Mouse (Mus musculus) spleen, adult 18-20 months (tissue): ENCODE measurements around the gene Ap4e1.

Experiments
- DNase-seq, 2 experiments: peaks; one replicate each; pipeline ENCODE4 v3.0.0; 2022; ENCODE audit warnings: mixed read lengths in 2 of 2

Gene Ap4e1

DNA sequence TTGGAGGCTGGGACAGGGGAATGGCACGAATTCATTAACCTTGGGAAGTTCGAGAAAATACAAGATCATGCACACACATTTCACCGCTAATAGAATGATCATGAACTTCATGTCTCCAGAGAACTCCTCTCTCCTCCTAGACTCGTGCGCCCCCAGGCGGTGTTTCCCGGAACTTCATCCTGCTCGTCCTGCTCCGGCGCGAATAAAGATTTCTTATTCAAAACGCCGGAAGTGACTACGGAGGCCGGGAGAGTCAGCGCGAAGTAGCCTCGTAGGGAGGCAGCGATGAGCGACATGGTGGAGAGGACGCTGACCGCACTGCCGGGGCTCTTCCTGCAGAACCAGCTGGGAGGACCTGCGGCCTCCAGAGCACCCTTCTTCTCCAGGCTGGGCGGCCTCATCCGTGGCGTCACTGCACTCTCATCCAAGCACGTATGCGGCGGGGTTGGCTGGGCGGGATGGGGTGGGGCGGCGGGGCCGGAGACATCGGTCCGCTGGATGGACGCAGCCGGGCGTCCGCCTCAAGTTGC, at the start of gene Ap4e1:
Gene Ap4e1, plus strand, starts transcription at position 249 of the 530 bp plus-strand sequence.
- peak; percentile 90 to 99 for DNase-seq

- no peak for DNase-seq
These were observed 46.8 kb upstream of the Ap4e1 start for GRCm38 (mm10) chr2:126961696-126962095.

GRCm38 (mm10) chr2:126977428-126977827, 31.1 kb upstream of the Ap4e1 start:
- no peak for DNase-seq

- DNase-seq, result no peak
These were observed 25.3 kb upstream of the Ap4e1 start for GRCm38 (mm10) chr2:126983221-126983620.

DNA sequence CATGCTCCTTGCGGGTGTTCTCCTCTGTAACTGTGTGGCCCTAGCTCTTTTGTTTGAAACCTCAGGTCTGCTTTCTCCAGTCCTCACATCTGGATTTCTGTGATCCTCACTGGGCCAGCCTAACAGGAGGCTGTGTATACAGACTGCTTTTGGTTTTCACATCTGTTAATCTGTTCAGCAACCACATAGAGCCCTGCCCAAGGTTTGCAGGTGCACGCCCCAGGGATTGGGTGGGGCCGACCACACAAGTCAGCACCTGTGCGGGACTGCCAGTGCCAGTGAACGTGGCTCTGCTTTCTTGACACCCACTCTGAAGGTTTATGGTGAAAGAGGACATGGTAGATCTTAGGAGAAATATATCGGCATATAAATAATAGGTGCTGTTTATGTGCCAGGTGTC, 18.6 kb upstream of the Ap4e1 start:
- no peak for DNase-seq

GRCm38 (mm10) chr2:126992742-126993141, 15.8 kb upstream of the Ap4e1 start:
- no peak for DNase-seq

GRCm38 (mm10) chr2:126994384-126995166, 13.9 kb upstream of the Ap4e1 start:
- no peak for DNase-seq

DNA sequence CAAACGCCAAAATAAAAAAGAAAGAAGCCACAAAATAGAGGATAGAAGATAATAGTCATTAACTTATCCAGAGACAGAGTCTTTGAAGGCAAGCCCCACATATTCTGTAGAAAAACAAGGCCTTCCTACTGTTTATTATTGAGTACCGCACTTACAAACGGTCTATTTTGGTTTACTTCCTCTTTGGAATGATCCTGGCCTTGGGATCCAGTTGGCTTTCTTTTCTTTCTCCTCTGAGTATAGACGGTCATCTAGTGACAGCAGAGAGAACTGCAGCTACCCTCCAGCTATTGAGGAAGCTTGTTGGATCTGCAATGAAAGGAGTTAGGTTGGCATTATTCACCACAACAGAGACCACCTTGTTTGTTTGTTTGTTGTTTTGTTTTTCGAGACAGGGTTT, 11.8 kb upstream of the Ap4e1 start:
- DNase-seq, result peak in 1 of 2 experiments; percentile 9

DNA sequence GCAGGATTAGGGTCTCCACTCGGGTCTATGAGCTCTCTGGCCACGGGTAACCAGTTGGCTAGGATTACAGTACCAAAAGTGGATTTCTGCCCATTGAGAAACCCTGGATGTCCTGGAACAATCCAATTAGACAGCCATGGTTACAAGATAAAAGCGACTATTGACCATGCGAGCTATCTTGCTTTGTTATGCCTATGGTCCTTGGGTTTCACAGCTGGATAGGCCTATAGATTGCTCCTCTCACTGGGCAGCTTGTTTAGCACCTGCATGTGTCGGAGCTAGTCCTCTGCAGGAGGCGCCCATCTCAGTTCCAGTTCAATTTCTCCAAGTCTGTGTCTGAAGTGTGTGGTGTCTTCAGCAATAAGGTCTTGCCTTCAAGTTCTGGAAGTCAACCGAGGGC, 10.3 kb upstream of the Ap4e1 start:
- DNase-seq, result no peak

DNA sequence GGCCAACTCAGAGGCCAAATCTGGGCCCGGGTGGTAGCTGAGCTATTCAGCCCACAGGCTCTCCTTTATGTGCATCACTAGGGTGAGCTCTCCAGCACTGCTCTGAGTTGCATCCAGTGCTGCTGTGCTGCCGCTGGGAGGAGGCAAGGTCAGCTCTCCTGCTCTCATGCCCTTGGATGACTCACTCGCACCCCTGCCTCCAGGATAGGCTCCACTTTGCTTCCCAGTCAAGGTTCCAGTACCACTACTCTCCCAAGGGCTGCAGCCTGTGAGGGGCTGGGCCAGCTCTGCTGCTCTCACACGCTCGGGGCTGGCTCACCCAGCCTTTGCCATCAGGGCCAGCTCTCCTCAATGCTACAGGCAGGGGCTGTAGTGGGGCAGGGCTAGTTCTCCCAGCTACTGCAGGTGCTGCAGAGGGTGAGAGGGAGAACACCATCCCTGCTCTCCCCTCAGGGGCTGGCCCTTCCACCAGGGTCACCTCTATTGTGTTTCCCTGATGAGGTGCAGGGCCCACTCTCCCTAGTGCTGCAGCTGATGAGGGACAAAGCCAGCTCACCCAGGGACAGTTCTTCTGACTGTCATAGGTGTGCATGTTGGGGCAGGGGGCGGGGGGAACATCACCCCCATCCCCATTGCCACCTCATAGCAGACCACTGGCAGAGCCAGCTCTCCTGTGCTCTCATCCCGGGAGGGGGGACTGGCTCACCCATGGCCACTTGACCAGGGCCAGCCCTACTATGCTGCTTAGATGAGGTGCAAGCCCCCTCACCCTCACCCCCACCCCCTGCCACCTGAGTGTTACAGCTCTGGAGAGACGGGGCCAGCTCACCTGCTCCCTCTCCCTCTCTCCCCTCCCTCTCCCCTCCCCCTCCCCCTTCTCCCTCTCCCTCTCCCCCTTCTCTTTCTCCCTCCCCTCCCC, 7.9 kb upstream of the Ap4e1 start:
- DNase-seq, result no peak

DNA sequence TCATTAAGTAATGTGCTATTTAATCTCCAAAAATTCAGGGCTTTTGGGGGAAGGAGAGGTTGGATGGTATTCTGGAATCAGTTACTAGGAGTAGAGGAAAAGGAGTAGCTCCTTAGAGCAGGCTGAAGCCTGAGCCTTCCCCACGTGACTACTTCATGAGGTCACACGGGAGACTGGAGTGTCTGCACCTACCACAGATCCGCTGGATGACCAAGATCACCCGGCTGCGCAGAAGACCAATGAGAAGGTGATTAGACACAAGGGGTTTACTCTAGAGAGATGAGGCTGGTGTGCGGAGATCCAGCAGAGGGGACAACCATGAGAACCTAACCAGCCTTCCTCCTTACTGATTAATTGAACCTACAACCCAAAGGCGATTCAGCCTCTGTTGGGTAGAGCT, 4.5 kb upstream of the Ap4e1 start:
- no peak for DNase-seq

- DNase-seq, result peak in 1 of 2 experiments; percentile 62
These were observed 1.7 kb upstream of the Ap4e1 start for GRCm38 (mm10) chr2:127006634-127007370.

DNA sequence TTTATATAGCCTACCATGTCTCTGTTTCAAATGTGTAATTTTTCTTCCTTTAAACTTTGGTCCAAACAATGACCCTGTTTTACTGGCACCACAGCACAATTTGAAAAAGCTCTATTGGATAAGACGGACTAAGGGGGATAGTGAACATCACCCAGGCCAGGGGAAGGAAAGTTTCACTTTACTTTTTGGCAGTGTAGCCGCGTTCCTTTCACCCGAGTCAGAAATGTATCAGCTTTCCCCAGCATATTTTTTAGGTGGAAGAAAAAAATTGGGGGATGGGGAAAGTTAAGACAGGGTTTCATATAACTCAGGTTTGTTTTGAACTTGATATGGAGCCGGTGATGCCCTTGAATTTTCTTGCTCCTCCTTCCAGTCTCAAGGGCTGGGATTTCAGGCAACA, 1.0 kb upstream of the Ap4e1 start:
- no peak for DNase-seq

DNA sequence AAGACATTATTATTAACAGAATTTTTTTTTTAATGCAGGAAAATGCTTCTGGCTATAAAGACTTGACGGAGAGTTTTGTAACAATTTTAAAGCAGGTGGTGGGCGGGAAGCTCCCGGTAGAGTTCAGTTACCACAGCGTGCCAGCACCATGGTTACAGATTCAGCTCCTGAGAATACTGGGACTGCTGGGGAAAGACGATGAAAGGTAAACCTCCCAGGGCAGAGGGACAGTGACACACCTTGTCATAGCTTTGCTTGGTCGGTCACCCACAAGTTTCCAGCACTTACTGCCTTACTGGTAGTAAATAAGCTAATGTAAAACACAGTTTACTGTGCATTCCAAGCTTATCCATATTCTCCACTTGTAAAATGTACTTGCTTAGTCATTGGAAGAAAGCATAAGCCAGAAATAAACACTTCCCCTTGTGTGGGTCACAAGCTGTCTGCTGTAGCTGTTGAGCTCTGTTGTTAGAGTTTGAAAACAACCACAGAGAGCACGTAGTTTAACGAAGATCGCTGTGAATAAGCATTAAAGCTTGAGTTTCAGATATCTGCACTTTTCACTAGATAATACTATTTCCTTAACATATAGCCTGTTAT, 26.6 kb downstream of the Ap4e1 start:
- DNase-seq, result no peak

DNA sequence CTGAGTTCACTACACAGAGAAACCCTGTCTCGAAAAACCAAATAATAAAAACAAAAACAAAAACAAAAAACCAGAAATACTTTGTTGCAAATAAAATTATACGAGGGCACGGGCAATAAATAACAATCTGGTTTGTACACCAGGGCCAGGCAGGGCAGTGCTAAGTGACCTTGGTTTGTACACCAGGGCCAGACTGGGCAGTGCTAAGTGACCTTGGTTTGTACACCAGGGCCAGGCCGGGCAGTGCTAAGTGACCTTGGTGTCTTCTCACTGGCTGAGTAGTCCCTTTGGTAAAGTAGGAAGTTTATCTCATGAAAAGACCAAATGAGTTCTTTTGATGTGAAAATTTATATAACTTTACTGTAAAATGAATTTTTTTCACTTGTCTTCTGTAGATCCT, 28.8 kb downstream of the Ap4e1 start:
- DNase-seq, result no peak

DNA sequence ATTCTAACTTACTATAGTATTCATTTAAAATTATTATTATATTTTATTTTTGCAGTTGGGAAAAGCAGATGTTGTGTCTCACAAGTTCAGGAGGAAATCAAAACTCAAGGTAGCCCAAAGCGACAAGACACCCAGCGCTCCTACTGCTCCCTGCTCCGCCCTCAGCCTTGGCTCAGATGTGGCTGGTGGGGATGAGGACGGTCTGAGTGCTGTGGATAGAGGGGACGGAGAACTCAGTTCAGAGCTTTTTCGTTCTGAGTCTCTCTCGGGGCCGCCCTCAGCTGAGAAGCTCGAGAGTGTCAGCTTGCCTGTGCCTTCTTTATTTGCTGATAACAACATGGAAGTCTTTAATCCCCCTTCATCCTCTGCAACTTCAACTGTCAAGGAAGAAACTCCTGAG, 53.0 kb downstream of the Ap4e1 start:
- no peak for DNase-seq

DNA sequence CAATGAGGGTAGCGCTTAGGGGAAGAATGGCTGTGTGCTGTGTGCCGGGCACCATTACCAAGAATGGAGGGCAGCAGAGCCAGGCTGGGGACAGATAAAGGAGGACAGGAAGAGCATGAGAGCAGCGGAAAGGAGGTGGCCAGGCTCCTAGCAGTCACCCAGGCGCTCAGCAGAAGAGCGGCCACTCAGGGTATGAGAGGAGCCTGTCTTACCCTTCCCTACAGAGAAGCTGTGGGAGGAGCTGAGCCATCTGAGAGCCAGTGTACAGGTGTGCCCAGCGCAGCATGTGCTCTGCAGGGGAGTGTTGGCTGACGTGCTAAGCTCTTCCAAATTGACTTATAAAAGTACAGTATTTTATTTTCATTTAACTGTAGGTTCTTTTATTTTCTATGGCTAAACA, 60.3 kb downstream of the Ap4e1 start:
- no peak for DNase-seq

DNA sequence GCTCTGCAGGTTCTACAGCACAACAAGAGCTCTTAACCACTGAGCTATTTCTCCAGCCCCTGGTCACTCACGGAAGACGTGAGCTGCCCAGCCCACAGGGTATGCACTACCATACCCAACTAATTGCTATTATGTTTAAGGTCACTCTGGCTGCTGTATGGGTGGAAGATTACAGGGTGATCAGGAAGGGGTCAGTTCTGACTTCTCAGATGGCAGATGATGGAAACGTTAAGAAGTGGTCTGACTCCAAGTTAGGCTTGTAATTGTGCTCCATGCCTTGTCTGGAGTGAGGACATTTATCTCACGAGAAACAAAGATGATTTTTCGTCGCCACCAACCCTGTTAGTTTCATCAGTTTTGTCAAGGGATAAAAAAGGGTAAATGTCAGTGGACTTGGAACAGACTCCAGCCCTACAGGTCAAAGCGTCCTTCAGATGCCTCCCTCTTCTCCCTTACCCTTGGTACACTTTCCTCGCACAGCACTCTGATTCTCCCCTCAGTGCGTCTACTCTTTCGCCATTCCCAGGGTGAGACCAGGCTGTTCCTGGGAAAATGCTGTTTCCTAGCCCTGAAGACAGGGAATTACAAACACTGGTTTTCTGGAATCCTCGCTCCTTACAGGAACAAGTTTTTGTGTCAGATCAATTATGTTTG, 61.4 kb downstream of the Ap4e1 start:
- no peak for DNase-seq

GRCm38 (mm10) chr2:127070435-127070841, 61.9 kb downstream of the Ap4e1 start, which contains the start of gene Blvra:
Blvra (plus strand) TSS chr2:127070665.
- DNase-seq, result peak; percentile 77 to 81

DNA sequence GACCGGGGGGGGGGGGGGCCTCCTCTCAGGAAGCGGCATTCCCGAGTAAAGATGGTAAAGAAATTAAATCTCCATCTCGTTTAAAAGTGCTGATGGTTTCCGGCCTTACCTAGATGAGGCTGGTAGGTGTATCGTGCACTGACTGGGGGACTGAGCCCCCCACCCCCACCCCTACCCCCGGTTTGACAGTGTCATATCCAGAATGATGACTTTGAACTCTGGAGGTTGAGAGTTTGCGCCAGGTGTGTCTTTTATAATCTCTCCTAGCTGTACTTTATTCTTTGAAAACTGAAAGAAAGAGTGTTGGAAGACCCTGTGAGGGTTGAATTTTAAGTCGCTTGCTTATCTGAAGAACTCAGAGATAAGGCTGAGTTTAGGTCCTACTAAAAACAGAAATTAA, 62.4 kb downstream of the Ap4e1 start:
- no peak for DNase-seq

GRCm38 (mm10) chr2:127074116-127074515, 65.6 kb downstream of the Ap4e1 start:
- no peak for DNase-seq

- DNase-seq, result no peak
These were observed 69.1 kb downstream of the Ap4e1 start for GRCm38 (mm10) chr2:127077611-127078010.
